Mouse (Mus musculus) urinary bladder, postnatal 14 days (tissue): ENCODE results near the gene Tnnt3.

Source experiments
- DNase-seq: peaks from one replicate; pipeline ENCODE4 v3.0.0; 2021; ENCODE audit warnings: low spot score

The Tnnt3 gene

GRCm38 (mm10) chr7:142539828-142540227 lies 41.2 kb downstream of the Tnnt3 start:
- no peak for DNase-seq

- no peak for DNase-seq
Measured at GRCm38 (mm10) chr7:142542771-142543303, 44.2 kb downstream of the Tnnt3 start.

- no peak for DNase-seq
Measured at GRCm38 (mm10) chr7:142545967-142546366, 47.3 kb downstream of the Tnnt3 start.

- no peak for DNase-seq
Measured at GRCm38 (mm10) chr7:142547874-142548273, 49.2 kb downstream of the Tnnt3 start.

- DNase-seq: no peak
Measured at GRCm38 (mm10) chr7:142548706-142549105, 50.1 kb downstream of the Tnnt3 start.

GRCm38 (mm10) chr7:142549941-142550763 lies 51.5 kb downstream of the Tnnt3 start:
- DNase-seq: no peak

- no peak for DNase-seq
Measured at GRCm38 (mm10) chr7:142550935-142551373, 52.3 kb downstream of the Tnnt3 start.

- no peak for DNase-seq
Measured at GRCm38 (mm10) chr7:142551691-142552090, 53.1 kb downstream of the Tnnt3 start.

GRCm38 (mm10) chr7:142552591-142553416 lies 54.2 kb downstream of the Tnnt3 start:
- no peak for DNase-seq

- no peak for DNase-seq
Measured at GRCm38 (mm10) chr7:142553417-142554335, 55.0 kb downstream of the Tnnt3 start.

- no peak for DNase-seq
Measured at GRCm38 (mm10) chr7:142554625-142555024, 56.0 kb downstream of the Tnnt3 start.

GRCm38 (mm10) chr7:142555366-142556088 lies 56.9 kb downstream of the Tnnt3 start:
- no peak for DNase-seq

- DNase-seq: no peak
Measured at GRCm38 (mm10) chr7:142556089-142556476, 57.4 kb downstream of the Tnnt3 start.

GRCm38 (mm10) chr7:142557696-142558095 lies 59.1 kb downstream of the Tnnt3 start:
- no peak for DNase-seq

- no peak for DNase-seq
Measured at GRCm38 (mm10) chr7:142558511-142559146, 60.0 kb downstream of the Tnnt3 start.

- no peak for DNase-seq
Measured at GRCm38 (mm10) chr7:142559651-142560175, 61.1 kb downstream of the Tnnt3 start.

GRCm38 (mm10) chr7:142560942-142561855 lies 62.6 kb downstream of the Tnnt3 start:
- DNase-seq: no peak

- DNase-seq: no peak
Measured at GRCm38 (mm10) chr7:142561856-142562404, 63.3 kb downstream of the Tnnt3 start.

GRCm38 (mm10) chr7:142563168-142563567 lies 64.5 kb downstream of the Tnnt3 start:
- no peak for DNase-seq
